Mouse (Mus musculus): ENCODE measurements around the gene Tmbim7.
"Not testable (repeated sequence)": the region's sequence is repeated elsewhere in the genome, so short reads cannot be mapped to it uniquely, and the experiment has no call there.

Tmbim7 gene

DNA sequence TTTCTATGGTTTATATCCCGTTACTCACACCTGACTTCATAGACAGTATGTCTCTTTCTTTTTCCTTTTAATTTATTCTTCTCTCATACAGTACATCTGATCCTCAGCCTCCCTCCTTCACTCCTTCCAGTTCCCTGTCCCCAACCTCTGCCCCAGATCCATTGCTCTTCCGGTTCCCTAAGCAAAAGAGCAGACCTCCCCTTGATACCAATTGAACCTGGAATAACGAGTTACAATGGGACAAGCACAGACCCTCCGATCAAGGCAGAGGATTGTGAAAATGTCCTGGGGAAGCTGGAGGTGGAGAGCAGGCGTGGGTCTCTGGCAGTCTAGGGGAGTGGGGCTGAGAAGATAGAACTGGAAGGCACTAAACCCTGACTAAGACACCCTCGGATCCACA lies at the start of gene Tmbim7:
Gene Tmbim7 (plus strand): TSS at position 301 of the 400 bp plus-strand sequence.
- no peak for DNase-seq (ENCODE audit: low spot score)

DNA sequence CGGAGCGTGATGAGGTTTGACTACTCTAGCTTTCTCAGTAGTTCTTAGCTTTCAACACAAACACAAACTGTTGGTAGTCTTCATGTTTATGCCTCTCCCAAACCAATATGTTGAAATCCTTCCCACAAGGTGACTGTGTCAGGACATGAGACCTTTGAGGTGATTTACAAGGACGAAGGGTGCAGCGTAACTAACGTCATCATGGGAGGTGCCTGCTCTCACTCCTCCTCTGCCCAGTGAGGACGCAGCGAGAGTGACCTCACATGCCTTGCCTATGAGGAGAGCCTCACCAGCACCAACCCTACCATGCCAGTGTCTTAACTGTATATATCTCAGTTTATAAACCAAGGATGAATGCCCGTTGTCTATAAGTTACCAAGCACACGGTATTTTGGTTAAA lies 43.9 kb upstream of the Tmbim7 start:
- DNase-seq (ENCODE audit: low spot score): no peak

- DNase-seq (ENCODE audit: low spot score): no peak
These were observed 41.7 kb upstream of the Tmbim7 start for GRCm38 (mm10) chr5:3609241-3609640.

GRCm38 (mm10) chr5:3611835-3612234 lies 39.1 kb upstream of the Tmbim7 start:
- not testable (repeated sequence) for DNase-seq (ENCODE audit: low spot score)

GRCm38 (mm10) chr5:3620486-3620885 lies 30.5 kb upstream of the Tmbim7 start:
- DNase-seq (ENCODE audit: low spot score): no peak

GRCm38 (mm10) chr5:3630055-3630454 lies 20.9 kb upstream of the Tmbim7 start:
- DNase-seq (ENCODE audit: low spot score): no peak

- no peak for DNase-seq (ENCODE audit: low spot score)
These were observed 19.3 kb upstream of the Tmbim7 start for GRCm38 (mm10) chr5:3631512-3632271.

- no peak for DNase-seq (ENCODE audit: low spot score)
These were observed 18.7 kb upstream of the Tmbim7 start for GRCm38 (mm10) chr5:3632285-3632684.

- no peak for DNase-seq (ENCODE audit: low spot score)
These were observed 17.7 kb upstream of the Tmbim7 start for GRCm38 (mm10) chr5:3633315-3633714.

- DNase-seq (ENCODE audit: low spot score): no peak
These were observed 17.0 kb upstream of the Tmbim7 start for GRCm38 (mm10) chr5:3633951-3634350.

GRCm38 (mm10) chr5:3635286-3635685 lies 15.7 kb upstream of the Tmbim7 start:
- DNase-seq (ENCODE audit: low spot score): no peak

- no peak for DNase-seq (ENCODE audit: low spot score)
These were observed 6.4 kb upstream of the Tmbim7 start for GRCm38 (mm10) chr5:3644621-3645020.

DNA sequence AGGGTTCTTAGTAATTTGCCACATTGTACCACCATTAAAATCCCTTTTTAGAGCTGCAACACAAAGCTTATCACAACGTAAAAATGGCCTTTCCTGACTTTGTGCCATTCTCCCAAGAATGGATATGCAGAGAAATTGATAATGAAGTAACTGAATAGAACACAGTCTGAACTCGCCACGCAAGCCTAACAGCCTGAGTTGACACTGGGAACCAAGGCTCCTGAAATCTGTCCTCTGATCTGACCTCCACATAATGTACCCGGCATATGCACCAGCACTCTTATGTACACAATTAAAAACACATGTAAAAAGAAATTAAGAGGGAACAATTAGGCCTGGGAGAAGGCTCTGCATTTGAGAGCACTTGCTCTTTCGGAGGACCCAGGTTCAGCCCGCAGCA lies 5.7 kb upstream of the Tmbim7 start:
- DNase-seq (ENCODE audit: low spot score): no peak

- DNase-seq (ENCODE audit: low spot score): peak; percentile 18
These were observed 4.4 kb upstream of the Tmbim7 start for GRCm38 (mm10) chr5:3646539-3646938.

- DNase-seq (ENCODE audit: low spot score): peak; percentile 66
These were observed 3.8 kb upstream of the Tmbim7 start for GRCm38 (mm10) chr5:3646991-3647707.

DNA sequence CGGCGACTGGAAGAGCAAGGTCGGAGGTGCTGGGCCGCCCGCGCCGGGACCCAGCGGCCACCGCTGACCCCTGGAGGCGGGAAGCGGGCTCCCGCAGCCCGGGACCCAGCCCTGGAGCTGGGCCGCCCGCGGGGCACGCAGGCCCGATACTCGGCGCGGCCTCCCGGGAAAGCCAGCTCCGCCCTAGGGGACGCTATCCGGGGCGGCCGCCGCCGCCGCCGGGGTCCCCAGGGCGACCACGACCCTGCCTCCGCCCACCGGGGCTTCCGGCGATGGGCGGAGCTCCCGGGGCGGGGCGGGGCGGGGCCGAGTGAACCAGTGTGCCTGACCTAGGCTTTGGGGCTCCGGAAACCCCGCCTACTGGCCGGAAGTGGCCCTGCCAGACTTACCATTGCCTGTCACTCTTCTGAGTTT lies 3.3 kb upstream of the Tmbim7 start:
- peak; percentile 92 for DNase-seq (ENCODE audit: low spot score)

- DNase-seq (ENCODE audit: low spot score): no peak
These were observed 2.7 kb upstream of the Tmbim7 start for GRCm38 (mm10) chr5:3648206-3648848.

DNA sequence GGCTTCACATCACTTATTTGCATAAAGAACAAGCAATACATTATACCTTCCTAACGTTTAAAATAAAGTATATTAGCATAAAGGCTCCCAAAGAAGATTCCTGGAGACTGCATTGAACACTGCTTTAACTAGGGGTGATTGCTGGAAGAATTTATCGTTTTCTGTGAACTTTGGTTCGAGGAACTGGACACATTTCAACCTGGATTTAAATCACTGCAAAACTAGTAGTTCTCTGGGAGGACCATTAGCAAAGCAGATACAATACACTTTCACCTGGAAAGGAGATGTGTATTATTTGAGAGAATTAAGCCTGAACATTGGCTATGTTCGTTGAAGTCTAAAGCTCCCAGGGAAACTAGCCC lies 2.2 kb upstream of the Tmbim7 start:
- no peak for DNase-seq (ENCODE audit: low spot score)

DNA sequence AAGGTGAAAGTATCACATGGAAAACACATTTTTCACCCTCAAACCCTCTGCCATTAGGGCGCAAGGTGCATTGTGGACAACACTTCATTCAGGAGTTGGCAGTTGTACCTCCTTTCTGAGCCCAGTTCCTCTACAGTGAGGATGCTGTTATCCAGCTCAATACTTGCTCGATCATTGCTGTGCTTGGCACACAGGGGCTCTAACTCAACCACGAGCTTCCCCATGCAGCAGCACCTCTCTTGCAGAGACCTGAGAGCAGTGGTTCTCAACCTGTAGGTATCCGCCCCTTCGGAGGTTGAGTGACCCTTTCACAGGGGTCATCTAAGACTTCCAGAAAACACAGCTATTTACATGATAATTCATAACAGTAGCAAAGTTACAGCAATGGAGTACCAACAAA lies 640 bp downstream of the Tmbim7 start:
- DNase-seq (ENCODE audit: low spot score): no peak

DNA sequence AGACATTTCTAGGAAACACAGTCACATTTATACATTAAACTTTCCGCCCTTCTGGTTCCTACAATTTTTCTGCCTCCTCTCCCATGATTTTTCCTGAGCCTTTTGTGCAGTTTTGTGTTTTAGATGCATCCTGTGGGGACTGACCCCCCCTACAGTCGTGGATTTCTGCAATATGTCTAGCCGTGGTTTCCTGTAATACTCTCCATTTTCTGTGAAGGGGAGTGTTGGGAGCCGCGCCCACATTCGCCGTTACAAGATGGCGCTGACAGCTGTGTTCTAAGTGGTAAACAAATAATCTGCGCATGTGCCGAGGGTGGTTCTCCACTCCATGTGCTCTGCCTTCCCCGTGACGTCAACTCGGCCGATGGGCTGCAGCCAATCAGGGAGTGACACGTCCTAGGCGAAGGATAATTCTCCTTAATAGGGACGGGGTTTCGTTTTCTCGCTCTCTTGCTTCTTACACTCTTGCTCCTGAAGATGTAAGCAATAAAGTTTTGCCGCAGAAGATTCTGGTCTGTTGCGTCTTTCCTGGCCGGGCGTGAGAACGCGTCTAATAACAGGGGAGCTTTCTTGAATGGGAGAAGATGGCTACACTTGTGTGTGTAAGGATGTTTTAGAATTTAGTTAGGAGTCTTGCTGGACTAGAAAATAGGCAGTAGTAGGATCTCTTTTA lies 2.1 kb downstream of the Tmbim7 start:
- DNase-seq (ENCODE audit: low spot score): not testable (repeated sequence)

- DNase-seq (ENCODE audit: low spot score): no peak
These were observed 2.8 kb downstream of the Tmbim7 start for GRCm38 (mm10) chr5:3653801-3654200.

DNA sequence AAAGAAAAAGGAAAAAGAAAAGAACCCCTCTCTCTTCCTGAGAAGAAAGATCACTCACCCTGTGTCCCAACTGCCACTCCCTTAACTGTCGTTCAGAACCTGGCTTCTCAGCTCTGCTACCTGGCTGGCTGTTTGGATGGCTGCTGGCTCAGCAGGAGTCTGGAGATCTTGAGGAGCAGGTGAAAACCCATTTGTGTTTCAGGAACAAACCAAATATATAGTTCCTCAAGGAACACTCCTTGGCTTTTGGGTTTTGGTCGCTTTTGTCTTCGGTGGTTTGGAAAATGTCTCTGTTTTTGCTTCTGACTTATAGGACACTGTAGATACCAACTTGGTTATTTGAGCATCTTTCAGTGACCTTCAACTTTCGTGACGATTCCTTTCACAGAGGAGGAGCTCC lies 6.1 kb downstream of the Tmbim7 start, which contains the start of gene Gatad1:
Gene Gatad1 (minus strand): TSS at position 101 of the 400 bp plus-strand sequence.
- DNase-seq (ENCODE audit: low spot score): no peak

Data from MN1 (cell line).